Mouse (Mus musculus): ENCODE results near the gene Fibcd1. TPM values are rescaled to one million over a fixed set of nuclear protein-coding genes. Genes with fewer than 3 reads are reported as not detected.

The Fibcd1 gene
- polyA plus RNA-seq, 1 experiment from 2014 or later: 7.7 TPM

DNA sequence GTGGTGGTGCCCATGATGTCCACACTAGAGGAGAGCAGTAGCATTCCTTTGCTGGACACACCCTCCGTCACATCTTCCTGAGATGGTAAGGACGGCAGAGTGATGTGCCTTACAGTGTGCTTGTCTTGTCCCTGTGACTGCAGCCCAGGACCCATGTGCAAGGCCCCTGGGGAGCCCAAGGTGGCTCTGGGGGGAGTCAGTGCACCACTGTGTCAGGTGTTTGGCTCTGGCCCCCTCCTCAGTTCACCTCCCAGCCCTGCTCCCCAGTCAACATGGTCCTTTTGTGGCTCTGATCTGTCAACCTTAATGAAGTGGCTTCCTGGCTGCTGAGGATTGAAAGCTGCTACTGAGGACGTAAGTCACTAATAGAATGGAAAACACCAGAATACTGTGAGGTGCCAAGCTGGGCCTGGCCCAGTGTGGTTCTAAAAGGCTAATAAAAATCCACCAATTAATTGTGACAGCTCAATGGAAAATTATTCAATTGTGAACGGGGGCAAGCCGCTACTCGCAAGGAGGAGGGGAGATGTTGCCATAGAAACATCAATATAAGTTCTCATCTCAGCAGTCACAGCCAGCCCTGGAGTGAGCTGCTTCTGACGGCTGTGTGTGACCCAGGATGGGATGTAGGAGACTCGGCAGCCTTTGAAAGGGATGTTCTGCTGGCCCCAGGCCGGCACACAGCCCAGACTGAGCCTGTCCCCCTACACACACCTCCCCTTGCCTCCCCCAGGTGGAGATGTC is 39.0 kb downstream of the Fibcd1 start:
- Histone ChIP-seq H3K27me3 (no peaks in the 10 kb centered on the region), H3K4me2 (no peak overlapping the region), H3K9me3 (no peaks in the 10 kb centered on the region), H3K9ac (no peak overlapping the region), H3K4me1 (replicated peaks) (peaks cover 56% of the 10 kb centered on the region), H3K27ac (replicated peaks) (peak overlapping the region; percentile 67), H3K4me3 (no peak overlapping the region), H3K36me3 (no peaks in the 10 kb centered on the region)
- 19% methylated on average over 9 of the region's 9 CpGs for WGBS
- ATAC-seq (ENCODE audit: low FRiP score, low read depth): peak; percentile 58

DNA sequence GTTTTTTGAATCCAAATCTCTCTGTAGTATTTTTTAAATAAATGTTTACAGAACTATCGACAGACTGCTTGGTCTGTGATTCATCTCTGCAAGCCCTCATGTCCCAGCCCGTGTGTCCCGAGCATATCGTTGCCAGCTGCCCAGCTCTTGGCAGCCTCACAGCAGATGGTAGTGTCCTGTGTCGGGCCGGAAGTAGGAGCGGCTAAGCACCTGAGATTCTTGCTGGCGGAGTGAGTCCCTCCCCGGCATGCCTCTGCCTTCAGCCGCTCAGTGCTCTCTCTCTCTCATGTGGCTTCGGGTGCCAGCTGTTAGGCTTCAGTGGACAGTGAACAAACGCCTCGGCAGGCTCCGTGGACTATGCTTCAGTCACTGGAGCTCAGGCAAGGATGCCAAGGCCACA is 42.3 kb downstream of the Fibcd1 start:
- Histone ChIP-seq H3K27me3 (no peaks in the 10 kb centered on the region), H3K4me3 (no peak overlapping the region), H3K27ac (replicated peaks) (no peak overlapping the region), H3K4me2 (no peak overlapping the region), H3K4me1 (replicated peaks) (peaks cover 33% of the 10 kb centered on the region), H3K36me3 (peaks cover 23% of the 10 kb centered on the region), H3K9me3 (no peaks in the 10 kb centered on the region), H3K9ac (no peak overlapping the region)
- 76% methylated on average over 14 of the region's 14 CpGs for WGBS
- no peak for ATAC-seq (ENCODE audit: low FRiP score, low read depth)

DNA sequence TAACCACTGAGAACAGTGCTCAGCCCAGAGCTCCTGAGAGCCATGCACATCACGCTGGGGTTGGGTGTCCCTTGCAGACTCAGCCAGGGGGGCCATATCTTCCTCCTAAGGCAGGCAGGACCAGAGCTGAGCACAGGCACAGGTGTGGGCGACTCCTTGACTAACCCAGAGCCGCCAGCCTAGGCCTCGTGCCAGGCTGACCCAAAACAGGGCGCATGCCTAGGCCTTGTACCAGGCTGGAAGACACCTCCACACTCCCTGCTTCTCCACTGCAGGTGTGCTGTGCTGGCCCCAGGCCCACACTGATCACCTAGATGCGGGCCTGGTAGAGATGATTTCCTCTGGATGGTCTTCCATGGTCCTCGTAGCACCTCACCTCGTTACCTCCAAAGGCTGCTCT is 43.0 kb downstream of the Fibcd1 start:
- H3K4me1 ChIP-seq (replicated peaks): peaks cover 26% of the 10 kb centered on the region
- no peak overlapping the region for H3K27ac ChIP-seq (replicated peaks)
- no peaks in the 10 kb centered on the region for H3K9me3 ChIP-seq
- no peak overlapping the region for H3K4me2 ChIP-seq
- 91% methylated on average over 8 of the region's 8 CpGs for WGBS
- peaks cover 28% of the 10 kb centered on the region for H3K36me3 ChIP-seq
- no peak overlapping the region for H3K9ac ChIP-seq
- ATAC-seq (ENCODE audit: low FRiP score, low read depth): no peak
- H3K4me3 ChIP-seq: no peak overlapping the region
- no peaks in the 10 kb centered on the region for H3K27me3 ChIP-seq

DNA sequence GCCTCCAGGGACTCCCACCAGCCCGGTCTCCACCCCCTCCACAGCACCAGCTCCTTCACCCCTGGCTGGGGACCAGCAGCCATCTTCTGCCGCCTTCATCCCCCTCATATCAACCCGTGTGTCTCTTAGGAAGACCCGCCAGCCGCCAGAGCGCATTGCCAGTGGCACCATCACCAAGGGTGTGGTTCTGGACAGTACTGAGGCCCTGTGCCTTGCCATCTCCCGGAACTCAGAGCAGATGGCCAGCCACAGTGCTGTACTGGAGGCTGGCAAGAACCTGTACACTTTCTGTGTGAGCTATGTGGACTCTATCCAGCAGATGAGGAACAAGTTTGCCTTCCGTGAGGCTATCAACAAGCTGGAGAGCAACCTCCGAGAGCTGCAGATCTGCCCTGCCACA is 44.4 kb downstream of the Fibcd1 start:
- Histone ChIP-seq H3K9ac (no peak overlapping the region), H3K36me3 (peaks cover 37% of the 10 kb centered on the region), H3K4me2 (no peak overlapping the region), H3K27ac (replicated peaks) (no peak overlapping the region), H3K27me3 (no peaks in the 10 kb centered on the region), H3K4me3 (no peak overlapping the region), H3K9me3 (no peaks in the 10 kb centered on the region), H3K4me1 (replicated peaks) (peaks cover 12% of the 10 kb centered on the region)
- ATAC-seq (ENCODE audit: low FRiP score, low read depth): no peak
- 86% methylated on average over 9 of the region's 9 CpGs for WGBS

DNA sequence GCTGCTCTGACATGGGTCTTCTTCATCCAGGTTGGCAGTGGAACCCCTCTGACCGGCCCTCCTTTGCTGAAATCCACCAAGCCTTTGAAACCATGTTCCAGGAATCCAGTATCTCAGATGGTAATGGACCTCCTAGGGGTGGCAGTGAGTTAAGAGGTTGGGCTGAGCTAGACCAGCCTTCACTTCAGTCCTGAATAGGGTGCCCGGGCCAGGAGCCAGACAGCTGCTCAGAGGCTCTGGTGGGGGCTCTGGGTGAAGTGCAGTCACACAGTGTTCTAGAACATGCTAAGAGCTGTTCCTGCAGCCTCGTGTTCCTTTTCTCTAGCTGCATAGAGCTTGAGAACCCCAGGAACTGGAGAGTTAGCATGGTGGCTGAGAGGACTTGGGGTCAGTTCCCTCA is 48.9 kb downstream of the Fibcd1 start:
- H3K27ac ChIP-seq (replicated peaks): no peak overlapping the region
- no peak overlapping the region for H3K4me3 ChIP-seq
- WGBS: 91% methylated on average over 3 of the region's 3 CpGs
- H3K36me3 ChIP-seq: peaks cover 60% of the 10 kb centered on the region
- no peaks in the 10 kb centered on the region for H3K4me1 ChIP-seq (replicated peaks)
- no peaks in the 10 kb centered on the region for H3K27me3 ChIP-seq
- no peak overlapping the region for H3K9ac ChIP-seq
- H3K9me3 ChIP-seq: no peaks in the 10 kb centered on the region
- ATAC-seq (ENCODE audit: low FRiP score, low read depth): no peak
- H3K4me2 ChIP-seq: no peak overlapping the region

DNA sequence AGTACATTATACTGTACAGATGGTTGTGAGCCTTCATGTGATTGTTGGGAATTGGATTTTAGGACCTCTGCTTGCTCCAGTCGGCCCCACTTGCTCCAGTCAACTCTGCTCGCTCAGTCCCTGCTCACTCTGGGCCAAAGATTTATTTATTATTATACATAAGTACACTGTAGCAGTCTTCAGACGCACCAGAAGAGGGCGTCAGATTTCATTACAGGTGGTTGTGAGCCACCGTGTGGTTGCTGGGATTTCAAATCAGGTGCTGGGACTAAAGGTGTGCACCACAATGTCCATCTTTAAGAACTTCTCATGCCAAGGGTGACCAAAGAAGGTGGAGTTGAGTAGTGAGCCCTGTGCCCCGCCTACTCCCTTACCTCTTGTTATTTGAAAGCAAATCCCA is 53.2 kb downstream of the Fibcd1 start:
- no peaks in the 10 kb centered on the region for H3K9me3 ChIP-seq
- H3K4me3 ChIP-seq: no peak overlapping the region
- peaks cover 38% of the 10 kb centered on the region for H3K36me3 ChIP-seq
- no peak overlapping the region for H3K4me2 ChIP-seq
- no peak overlapping the region for H3K9ac ChIP-seq
- no peak for ATAC-seq (ENCODE audit: low FRiP score, low read depth)
- 79% methylated on average over 6 of the region's 6 CpGs for WGBS
- H3K27me3 ChIP-seq: no peaks in the 10 kb centered on the region
- no peaks in the 10 kb centered on the region for H3K4me1 ChIP-seq (replicated peaks)
- no peak overlapping the region for H3K27ac ChIP-seq (replicated peaks)

DNA sequence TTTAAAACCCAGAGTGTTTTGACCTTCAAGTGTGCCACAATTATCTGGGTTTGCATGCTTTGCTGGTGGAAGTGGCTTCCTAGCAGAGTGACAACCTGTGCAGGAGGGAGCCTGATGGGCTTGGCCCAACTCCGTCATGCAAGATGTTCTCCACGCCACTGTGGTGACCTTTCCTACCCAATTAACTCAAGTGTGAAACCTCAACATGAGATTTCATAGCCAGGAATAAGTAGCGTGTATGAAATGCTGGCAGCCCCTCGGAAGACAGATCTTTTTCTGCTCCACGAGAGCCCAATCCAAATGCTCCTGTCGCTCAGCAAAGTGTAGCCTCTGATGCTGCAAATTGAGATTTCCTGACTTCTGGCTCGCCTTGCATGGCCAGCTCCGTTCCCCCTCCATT is 54.5 kb downstream of the Fibcd1 start:
- no peaks in the 10 kb centered on the region for H3K9me3 ChIP-seq
- WGBS: 78% methylated on average over 8 of the region's 8 CpGs
- H3K4me2 ChIP-seq: no peak overlapping the region
- H3K27me3 ChIP-seq: no peaks in the 10 kb centered on the region
- H3K36me3 ChIP-seq: peaks cover 29% of the 10 kb centered on the region
- no peak overlapping the region for H3K9ac ChIP-seq
- H3K27ac ChIP-seq (replicated peaks): no peak overlapping the region
- H3K4me3 ChIP-seq: no peak overlapping the region
- H3K4me1 ChIP-seq (replicated peaks): 0 out of 2 replicates have a peak, but pooled peaks cover 3% of the 10 kb centered on the region
- ATAC-seq (ENCODE audit: low FRiP score, low read depth): no peak

DNA sequence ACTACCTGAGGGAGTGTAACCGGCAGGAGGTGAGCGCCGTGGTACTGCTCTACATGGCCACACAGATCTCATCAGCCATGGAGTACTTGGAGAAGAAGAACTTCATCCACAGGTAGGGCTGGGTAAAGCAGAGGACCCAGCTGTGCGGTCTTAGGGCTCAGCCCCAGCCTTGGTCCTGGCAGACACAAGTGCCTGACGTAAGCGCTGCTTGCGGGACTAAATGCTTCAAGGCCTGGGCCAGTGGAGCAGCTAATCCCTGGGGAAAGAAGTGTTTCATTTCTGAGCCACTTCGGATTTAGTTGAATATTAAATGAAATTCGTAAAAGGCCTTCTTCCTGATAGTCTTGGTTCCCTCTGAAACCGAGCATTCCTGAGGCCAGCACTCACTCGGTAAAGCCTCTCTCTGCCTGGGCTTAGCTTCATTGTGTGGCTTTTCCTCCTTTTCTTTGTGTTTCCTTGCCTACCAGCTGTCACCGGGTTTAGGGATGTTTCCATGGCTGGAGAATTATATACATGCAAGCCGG is 55.0 kb downstream of the Fibcd1 start:
- Histone ChIP-seq H3K4me3 (no peak overlapping the region), H3K36me3 (peaks cover 26% of the 10 kb centered on the region), H3K27ac (replicated peaks) (no peak overlapping the region), H3K4me2 (no peak overlapping the region), H3K9ac (no peak overlapping the region), H3K9me3 (no peaks in the 10 kb centered on the region), H3K4me1 (replicated peaks) (0 out of 2 replicates have a peak, but pooled peaks cover 3% of the 10 kb centered on the region), H3K27me3 (no peaks in the 10 kb centered on the region)
- ATAC-seq (ENCODE audit: low FRiP score, low read depth): no peak
- WGBS: 81% methylated on average over 13 of the region's 13 CpGs

DNA sequence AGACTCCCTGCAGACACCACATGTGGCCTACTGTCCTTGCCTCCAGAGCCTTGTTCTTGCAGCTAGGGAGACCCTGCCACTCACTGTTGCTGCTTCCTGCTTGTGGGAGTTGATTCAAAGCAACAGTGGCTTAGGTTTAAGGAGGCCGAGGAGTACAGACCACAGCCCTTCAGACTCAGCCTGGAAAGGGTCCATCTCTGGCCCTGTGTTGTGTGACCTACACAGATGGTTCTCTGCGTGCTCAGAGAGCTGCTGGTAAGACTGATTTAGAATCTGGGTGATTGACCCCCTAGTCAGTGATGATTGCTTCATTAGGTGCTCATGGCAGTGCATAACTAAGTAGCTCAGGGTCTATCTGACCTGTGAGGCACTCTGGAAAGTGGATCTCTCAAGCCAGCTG is 56.6 kb downstream of the Fibcd1 start:
- Histone ChIP-seq H3K9ac (no peak overlapping the region), H3K27ac (replicated peaks) (no peak overlapping the region), H3K4me3 (no peak overlapping the region), H3K4me1 (replicated peaks) (0 out of 2 replicates have a peak, but pooled peaks cover 7% of the 10 kb centered on the region), H3K36me3 (peaks cover 13% of the 10 kb centered on the region), H3K27me3 (no peaks in the 10 kb centered on the region), H3K4me2 (no peak overlapping the region), H3K9me3 (no peaks in the 10 kb centered on the region)
- ATAC-seq (ENCODE audit: low FRiP score, low read depth): no peak
- 77% methylated on average over 2 of the region's 2 CpGs for WGBS

DNA sequence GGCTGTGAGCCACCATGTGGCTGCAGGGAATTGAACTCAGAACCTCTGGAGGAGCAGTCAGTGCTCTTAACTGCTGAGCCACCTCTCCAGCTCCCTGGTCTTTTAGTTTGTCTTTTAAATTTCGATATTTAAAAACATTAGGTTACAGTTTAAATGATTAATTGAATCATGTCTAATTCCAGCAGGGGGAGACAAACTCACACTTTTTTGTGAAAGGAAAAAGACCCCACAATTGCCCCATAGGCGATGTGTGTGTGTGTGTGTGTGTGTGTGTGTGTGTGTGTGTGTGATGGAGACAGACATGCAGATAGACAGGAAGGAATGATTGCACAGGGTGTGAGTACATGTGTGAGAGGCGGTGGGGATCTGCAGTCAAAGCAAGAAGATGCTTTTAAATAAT is 57.6 kb downstream of the Fibcd1 start:
- Histone ChIP-seq H3K27ac (replicated peaks) (no peak overlapping the region), H3K9ac (no peak overlapping the region), H3K27me3 (no peaks in the 10 kb centered on the region), H3K36me3 (peaks cover 13% of the 10 kb centered on the region), H3K4me1 (replicated peaks) (0 out of 2 replicates have a peak, but pooled peaks cover 7% of the 10 kb centered on the region), H3K4me3 (no peak overlapping the region), H3K4me2 (no peak overlapping the region), H3K9me3 (no peaks in the 10 kb centered on the region)
- ATAC-seq (ENCODE audit: low FRiP score, low read depth): no peak
- 70% methylated on average over 3 of the region's 3 CpGs for WGBS

DNA sequence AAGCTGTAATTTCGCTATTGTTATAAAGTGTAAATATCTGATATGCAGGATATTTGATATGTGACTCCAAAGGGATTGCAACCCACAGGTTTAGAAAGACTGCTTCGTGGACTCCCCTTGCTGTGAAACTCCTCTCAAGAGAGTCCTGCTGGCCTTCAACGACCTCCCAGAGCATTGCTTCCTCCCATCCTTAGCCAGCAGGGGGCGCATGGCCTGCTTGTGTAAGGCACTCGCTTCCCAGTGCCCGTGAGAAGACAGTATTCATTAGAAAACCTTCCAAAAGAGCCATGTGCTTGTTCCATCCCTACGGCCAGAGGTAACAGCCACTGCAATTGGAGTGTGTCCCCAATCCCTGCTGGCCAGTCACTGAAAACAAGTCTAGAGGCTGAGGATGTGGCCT is 58.8 kb downstream of the Fibcd1 start:
- WGBS: 15% methylated on average over 7 of the region's 7 CpGs
- Histone ChIP-seq H3K27me3 (no peaks in the 10 kb centered on the region), H3K4me3 (no peak overlapping the region), H3K9ac (no peak overlapping the region), H3K4me2 (no peak overlapping the region), H3K36me3 (peaks cover 8% of the 10 kb centered on the region), H3K27ac (replicated peaks) (no peak overlapping the region), H3K4me1 (replicated peaks) (0 out of 2 replicates have a peak, but pooled peaks cover 7% of the 10 kb centered on the region), H3K9me3 (no peaks in the 10 kb centered on the region)
- ATAC-seq (ENCODE audit: low FRiP score, low read depth): 0 out of 2 replicates have a peak, but pooled peaks have one; percentile 24

DNA sequence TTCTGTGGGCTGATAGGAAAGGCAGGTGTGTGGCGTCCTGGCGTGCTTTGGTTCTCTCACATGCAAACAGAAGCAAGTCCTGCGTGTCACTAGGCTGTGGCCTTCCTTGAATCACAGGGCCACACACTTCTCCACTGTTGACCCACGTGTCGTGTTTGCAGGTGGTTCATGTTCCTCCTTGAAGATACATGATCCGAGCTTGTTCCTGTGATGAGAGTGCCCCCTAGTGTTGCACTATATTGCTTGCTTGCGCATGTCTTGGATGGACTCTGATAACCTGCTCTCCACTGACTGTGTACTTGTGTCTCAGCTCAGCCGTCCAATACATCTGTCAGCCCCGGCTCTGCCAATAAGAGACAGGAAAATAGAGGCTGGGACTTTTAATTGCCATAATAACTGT is 60.7 kb downstream of the Fibcd1 start:
- Histone ChIP-seq H3K4me3 (no peak overlapping the region), H3K36me3 (peaks cover 4% of the 10 kb centered on the region), H3K27ac (replicated peaks) (no peak overlapping the region), H3K4me2 (no peak overlapping the region), H3K4me1 (replicated peaks) (0 out of 2 replicates have a peak, but pooled peaks cover 7% of the 10 kb centered on the region), H3K9ac (no peak overlapping the region), H3K27me3 (no peaks in the 10 kb centered on the region), H3K9me3 (no peaks in the 10 kb centered on the region)
- WGBS: 44% methylated on average over 9 of the region's 9 CpGs
- peak; percentile 65 for ATAC-seq (ENCODE audit: low FRiP score, low read depth)
